Mouse (Mus musculus) small intestine, adult 2 months (tissue): Measurements from ENCODE around the gene Emilin1. TPM values are rescaled to one million over a fixed set of nuclear protein-coding genes. Genes with fewer than 3 reads are reported as not detected.

Experiments
- H3K27ac ChIP-seq: fragments of 200-500 bp; 2 replicates; pipeline ENCODE4 v1.5.1; 2012; ENCODE audit warnings: low read depth, low read length, control low read depth, inconsistent platforms; ENCODE audit not compliant: insufficient read depth
- H3K27me3 ChIP-seq: fragments of 200-500 bp; 2 replicates; pipeline ENCODE4 v1.6.1; 2012; ENCODE audit warnings: mild to moderate bottlenecking, moderate library complexity, low read length, inconsistent platforms; ENCODE audit not compliant: control insufficient read depth, insufficient read depth
- H3K36me3 ChIP-seq: fragments of 200-500 bp; 2 replicates; pipeline ENCODE4 v1.6.1; 2012; ENCODE audit warnings: mild to moderate bottlenecking, low read length, control low read depth, inconsistent platforms; ENCODE audit not compliant: control insufficient read depth, insufficient read depth
- H3K4me1 ChIP-seq: fragments of 200-500 bp; 2 replicates; pipeline ENCODE4 v1.6.1; 2012; ENCODE audit warnings: low read length, inconsistent platforms, mixed read lengths; ENCODE audit not compliant: control insufficient read depth, insufficient read depth, insufficient read length
- H3K4me3 ChIP-seq: fragments of 200-500 bp; 2 replicates; pipeline ENCODE4 v1.5.1; 2012; ENCODE audit warnings: low read depth, mild to moderate bottlenecking, control low read depth, inconsistent platforms, low read length, moderate library complexity
- CTCF ChIP-seq: fragments of 200-500 bp; IDR thresholded peaks from 2 replicates; pipeline ENCODE4 v1.5.1; 2012; ENCODE audit warnings: low read depth, mild to moderate bottlenecking, control low read depth, inconsistent platforms, low read length, moderate library complexity, mixed read lengths; ENCODE audit not compliant: insufficient replicate concordance, insufficient read length; ENCODE audit errors: extremely low read depth
- POLR2A ChIP-seq: fragments of 200-500 bp; IDR thresholded peaks from 2 replicates; pipeline ENCODE4 v1.6.1; 2012; ENCODE audit warnings: low read depth, mild to moderate bottlenecking, control low read depth, inconsistent platforms, low read length, moderate library complexity
- WGBS: fragments of 180-500 bp; shearing (Covaris S2); methylation state at CpG from one replicate; pipeline ENCODE4 v1.1.7; 2018; 5-methylcytosine and 5-hydroxymethylcytosine counted together
- polyA plus RNA-seq: library from polyadenylated mRNA; depleted of rRNA; stranded (reverse); fragments of >200 nt; gene quantifications from 2 replicates; pipeline ENCODE4 v1.2.3, GENCODE M21; 2012; rRNA removed

Emilin1 gene
- 51.8 and 81.9 TPM in 2 replicates for polyA plus RNA-seq

- no peaks in the 10 kb centered on the region; the same call in 1 of the 2 replicates for H3K36me3 ChIP-seq
- peak within 1 kb of the TSS; percentile 79 for H3K27ac ChIP-seq
- H3K4me1 ChIP-seq, result peaks cover 27% of the 10 kb centered on the region
- H3K4me3 ChIP-seq, result peak within 1 kb of the TSS; percentile 53
- 70% methylated on average over 13 of the region's 13 CpGs for WGBS
- no peak for TF ChIP-seq CTCF
- TF ChIP-seq POLR2A, result no peak; the same call in 1 of the 2 replicates
- H3K27me3 ChIP-seq, result no peaks in the 10 kb centered on the region
Measured at GRCm38 (mm10) chr5:30913060-30913841, at the start of gene Emilin1. Gene Emilin1, plus strand, starts transcription at chr5:30913402.

GRCm38 (mm10) chr5:30863852-30864251, 49.4 kb upstream of the Emilin1 start:
- no peak overlapping the region for H3K27ac ChIP-seq
- no peak for TF ChIP-seq CTCF
- no peak for TF ChIP-seq POLR2A
- no peaks in the 10 kb centered on the region for H3K27me3 ChIP-seq
- no peaks in the 10 kb centered on the region for H3K36me3 ChIP-seq
- H3K4me1 ChIP-seq, result no peaks in the 10 kb centered on the region; the same call in 1 of the 2 replicates
- WGBS, result 22% methylated on average over 4 of the region's 4 CpGs
- no peak overlapping the region for H3K4me3 ChIP-seq

DNA sequence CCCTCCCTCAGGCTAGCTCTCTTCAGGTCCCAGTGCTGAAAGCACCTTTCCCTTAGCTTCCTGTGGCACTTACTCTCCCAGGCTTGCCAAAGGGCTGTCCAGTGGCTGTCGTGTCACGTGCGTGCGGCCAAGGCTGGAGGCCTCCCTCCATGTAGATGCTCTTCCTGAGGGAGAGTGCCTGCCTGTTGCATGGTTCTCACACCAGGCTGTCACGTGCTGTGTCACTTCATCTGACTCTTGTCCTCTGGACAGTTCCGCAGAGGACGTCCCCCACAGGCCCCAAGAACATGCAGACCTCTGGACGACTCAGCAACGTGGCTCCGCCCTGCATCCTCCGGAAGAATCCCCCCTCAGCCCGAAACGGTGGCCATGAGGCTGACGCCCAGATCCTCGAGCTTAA, 48.9 kb upstream of the Emilin1 start:
- Histone ChIP-seq H3K4me3 (no peak overlapping the region), H3K27ac (no peak overlapping the region), H3K36me3 (no peaks in the 10 kb centered on the region), H3K27me3 (no peaks in the 10 kb centered on the region), H3K4me1 (no peaks in the 10 kb centered on the region; the same call in 1 of the 2 replicates)
- 59% methylated on average over 15 of the region's 15 CpGs for WGBS
- TF ChIP-seq POLR2A (no peak), CTCF (no peak)

- WGBS, result 88% methylated on average over 3 of the region's 3 CpGs
- Histone ChIP-seq H3K36me3 (peaks cover 7% of the 10 kb centered on the region), H3K4me1 (peaks cover 4% of the 10 kb centered on the region; the same call in 1 of the 2 replicates), H3K27ac (no peak overlapping the region), H3K4me3 (no peak overlapping the region), H3K27me3 (no peaks in the 10 kb centered on the region)
- no peak for TF ChIP-seq CTCF
- no peak for TF ChIP-seq POLR2A
Measured at GRCm38 (mm10) chr5:30866871-30867270, 46.3 kb upstream of the Emilin1 start.

DNA sequence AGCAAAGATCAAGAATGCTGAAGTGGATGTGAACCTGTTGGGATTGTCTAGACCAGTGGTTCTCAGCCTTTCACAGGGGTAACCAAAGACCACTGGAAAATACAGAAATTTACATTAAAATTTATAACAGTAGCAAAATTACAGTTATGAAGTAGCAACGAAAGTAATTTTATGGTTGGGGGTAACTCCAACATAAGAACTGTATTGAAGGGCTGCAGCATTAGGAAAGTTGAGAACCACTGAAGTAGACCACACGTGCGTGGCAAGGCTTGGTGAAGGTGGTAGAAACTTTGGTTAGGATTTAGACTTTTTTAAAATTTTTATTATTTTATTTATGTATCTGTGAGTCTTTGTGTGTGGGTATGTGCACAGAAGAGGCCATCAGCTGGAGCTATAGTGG, 45.5 kb upstream of the Emilin1 start, which contains the start of gene Tmem214:
Gene Tmem214, plus strand, starts transcription at position 301 of the 400 bp plus-strand sequence.
- WGBS, result 94% methylated on average over 3 of the region's 3 CpGs
- no peak within 1 kb of the TSS for H3K27ac ChIP-seq

DNA sequence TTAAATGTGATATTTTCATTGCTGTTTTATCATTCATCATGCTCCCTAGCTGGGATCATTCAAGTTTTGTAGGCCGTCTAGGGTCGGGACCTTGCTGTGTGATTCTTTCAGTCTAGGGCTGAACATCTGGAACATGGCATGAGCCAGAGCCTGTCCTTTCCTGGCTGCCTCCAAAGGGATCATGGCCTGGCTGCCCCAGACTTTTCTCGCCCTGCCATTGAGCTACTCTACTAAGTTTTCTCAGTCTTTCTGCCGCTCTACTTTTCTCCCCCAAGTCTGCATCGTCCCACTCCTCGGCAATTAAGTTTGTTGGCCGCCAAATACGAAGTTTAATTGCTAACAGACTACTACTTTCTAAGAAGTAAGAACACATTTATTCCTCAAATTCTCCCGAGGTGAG, 44.2 kb upstream of the Emilin1 start:
- H3K27me3 ChIP-seq, result no peaks in the 10 kb centered on the region
- TF ChIP-seq CTCF (no peak), POLR2A (no peak)
- no peak overlapping the region for H3K27ac ChIP-seq
- WGBS, result 13% methylated on average over 9 of the region's 9 CpGs
- peaks cover 28% of the 10 kb centered on the region for H3K36me3 ChIP-seq
- peak overlapping the region; percentile 73 for H3K4me3 ChIP-seq
- peaks cover 4% of the 10 kb centered on the region; the same call in 1 of the 2 replicates for H3K4me1 ChIP-seq

More for the DNA sequence above, 45.5 kb upstream of the Emilin1 start, which contains the start of gene Tmem214:
- H3K27me3 ChIP-seq, result no peaks in the 10 kb centered on the region
- TF ChIP-seq POLR2A (no peak), CTCF (no peak)
- peaks cover 16% of the 10 kb centered on the region for H3K36me3 ChIP-seq
- H3K4me3 ChIP-seq, result no peak within 1 kb of the TSS
- peaks cover 4% of the 10 kb centered on the region; the same call in 1 of the 2 replicates for H3K4me1 ChIP-seq
